Mouse (Mus musculus) natural killer cell, adult 2 months (primary cell): ENCODE measurements around the gene Adam10.

Source experiments
- DNase-seq, 2 experiments: peaks; one replicate each; pipeline ENCODE4 v3.0.0; 2022; ENCODE audit warnings: low spot score in 2 of 2

The Adam10 gene

GRCm38 (mm10) chr9:70775517-70775916, 96.7 kb downstream of the Adam10 start:
- no peak for DNase-seq

GRCm38 (mm10) chr9:70782191-70782590, 103.4 kb downstream of the Adam10 start:
- DNase-seq, result no peak

GRCm38 (mm10) chr9:70788705-70789104, 109.9 kb downstream of the Adam10 start:
- DNase-seq, result no peak

- no peak for DNase-seq
These were observed 111.8 kb downstream of the Adam10 start for GRCm38 (mm10) chr9:70790621-70791020.

GRCm38 (mm10) chr9:70794643-70795438, 116.0 kb downstream of the Adam10 start:
- no peak for DNase-seq

- no peak for DNase-seq
These were observed 116.6 kb downstream of the Adam10 start for GRCm38 (mm10) chr9:70795439-70795757.

- no peak for DNase-seq
These were observed 122.0 kb downstream of the Adam10 start for GRCm38 (mm10) chr9:70800588-70801315.

GRCm38 (mm10) chr9:70801761-70802160, 123.0 kb downstream of the Adam10 start:
- no peak for DNase-seq

- no peak for DNase-seq
These were observed 124.0 kb downstream of the Adam10 start for GRCm38 (mm10) chr9:70802816-70803215.

- DNase-seq, result no peak
These were observed 127.3 kb downstream of the Adam10 start for GRCm38 (mm10) chr9:70806069-70806468.

GRCm38 (mm10) chr9:70807714-70808113, 128.9 kb downstream of the Adam10 start:
- DNase-seq, result no peak

GRCm38 (mm10) chr9:70812551-70812950, 133.8 kb downstream of the Adam10 start:
- no peak for DNase-seq

GRCm38 (mm10) chr9:70816701-70817305, 138.0 kb downstream of the Adam10 start:
- DNase-seq, result no peak

- no peak for DNase-seq
These were observed 138.6 kb downstream of the Adam10 start for GRCm38 (mm10) chr9:70817396-70817795.

- no peak for DNase-seq
These were observed 139.9 kb downstream of the Adam10 start for GRCm38 (mm10) chr9:70818739-70819138.

- no peak for DNase-seq
These were observed 145.3 kb downstream of the Adam10 start for GRCm38 (mm10) chr9:70824103-70824502.

GRCm38 (mm10) chr9:70827911-70828310, 149.1 kb downstream of the Adam10 start:
- no peak for DNase-seq
